In the genomic region with DNA sequence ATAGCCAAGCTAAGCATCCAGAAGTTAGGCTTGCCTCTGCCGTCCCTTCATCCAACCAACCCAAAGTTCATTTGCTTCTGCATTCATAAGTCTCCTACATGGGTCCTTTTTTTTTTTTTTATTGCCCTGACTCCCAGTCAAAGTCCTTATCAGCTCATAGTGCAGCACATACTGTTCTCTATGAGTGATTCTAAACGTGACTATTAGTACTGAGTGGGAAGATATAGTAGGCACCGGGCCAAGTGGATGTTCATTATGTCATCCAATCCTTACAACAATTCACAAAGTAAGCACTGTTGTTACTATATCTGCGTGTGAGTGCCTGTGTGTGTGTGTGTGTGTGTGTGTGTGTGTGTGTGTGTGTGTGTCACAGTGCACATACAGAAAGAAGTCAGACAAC, we compare ENCODE assay signal across 13 mouse cellular contexts. TPM values are rescaled to one million over a fixed set of nuclear protein-coding genes. Genes with fewer than 3 reads are reported as not detected.
DNase-seq lines count a peak whose midpoint lies in the region; ATAC-seq and TF ChIP-seq lines count a peak whose summit lies in the region.
"Had no signal": no experiment of that assay in that cellular context is flagged by ENCODE, and none has a peak within 500 bp of the region (broad histone marks: within the 10 kb centered on the region; RNA-seq: fewer than 3 reads in every experiment).

No protein-coding gene starts in this region.

- H3K4me2 ChIP-seq in forebrain, postnatal 0 days (ENCODE audit: low read depth): no peak overlapping the region
- H3K4me2 ChIP-seq in midbrain, postnatal 0 days (ENCODE audit: low read depth, low read length, poor library complexity, severe bottlenecking): no peak overlapping the region
- no peak overlapping the region for H3K4me2 ChIP-seq in intestine, postnatal 0 days (replicated peaks; ENCODE audit: low read depth)
- H3K4me2 ChIP-seq: embryonic facial prominence, embryonic 13.5 days; limb, embryonic 13.5 days had no signal

- no peaks in the 10 kb centered on the region for H3K36me3 ChIP-seq in forebrain, embryonic 10.5 days (replicated peaks)
- no peaks in the 10 kb centered on the region for H3K36me3 ChIP-seq in forebrain, postnatal 0 days (ENCODE audit: insufficient read depth)
- H3K36me3 ChIP-seq in midbrain, embryonic 10.5 days: no peaks in the 10 kb centered on the region
- no peaks in the 10 kb centered on the region for H3K36me3 ChIP-seq in midbrain, postnatal 0 days (ENCODE audit: insufficient read depth, low read length)
- no peaks in the 10 kb centered on the region for H3K36me3 ChIP-seq in intestine, postnatal 0 days (ENCODE audit: control insufficient read depth, insufficient read depth)
- H3K36me3 ChIP-seq: embryonic facial prominence, embryonic 13.5 days; limb, embryonic 13.5 days had no signal

- WGBS in forebrain, embryonic 10.5 days: 74% methylated on average over 4 of the region's 4 CpGs
- 35% methylated on average over 4 of the region's 4 CpGs for WGBS in forebrain, postnatal 0 days
- WGBS in midbrain, embryonic 10.5 days: 72% methylated on average over 4 of the region's 4 CpGs
- 56% methylated on average over 4 of the region's 4 CpGs for WGBS in midbrain, postnatal 0 days
- 39% methylated on average over 4 of the region's 4 CpGs for WGBS in intestine, postnatal 0 days

- no peaks in the 10 kb centered on the region for H3K9me3 ChIP-seq in forebrain, embryonic 10.5 days
- H3K9me3 ChIP-seq in forebrain, postnatal 0 days (ENCODE audit: low read length): no peaks in the 10 kb centered on the region
- no peaks in the 10 kb centered on the region for H3K9me3 ChIP-seq in midbrain, embryonic 10.5 days (replicated peaks)
- H3K9me3 ChIP-seq in midbrain, postnatal 0 days (ENCODE audit: low read length): no peaks in the 10 kb centered on the region
- no peaks in the 10 kb centered on the region for H3K9me3 ChIP-seq in intestine, postnatal 0 days (ENCODE audit: control insufficient read depth)
- H3K9me3 ChIP-seq: embryonic facial prominence, embryonic 13.5 days; limb, embryonic 13.5 days had no signal

- H3K27me3 ChIP-seq in forebrain, embryonic 10.5 days (ENCODE audit: poor library complexity, severe bottlenecking): no peaks in the 10 kb centered on the region
- no peaks in the 10 kb centered on the region for H3K27me3 ChIP-seq in forebrain, postnatal 0 days (ENCODE audit: insufficient read depth, low read length)
- H3K27me3 ChIP-seq in midbrain, embryonic 10.5 days (ENCODE audit: low read depth, poor library complexity, severe bottlenecking): no peaks in the 10 kb centered on the region
- no peaks in the 10 kb centered on the region for H3K27me3 ChIP-seq in midbrain, postnatal 0 days (ENCODE audit: insufficient read depth, low read length)
- H3K27me3 ChIP-seq in intestine, postnatal 0 days (replicated peaks; ENCODE audit: control insufficient read depth, insufficient read depth, low read length): no peaks in the 10 kb centered on the region
- H3K27me3 ChIP-seq: embryonic facial prominence, embryonic 13.5 days; limb, embryonic 13.5 days had no signal

- DNase-seq in forebrain, embryonic 10.5 days (ENCODE audit: extremely low spot score, low spot score): no peak
- DNase-seq in forebrain, postnatal 0 days: no peak
- no peak for DNase-seq in midbrain, embryonic 10.5 days (ENCODE audit: low spot score)
- DNase-seq in midbrain, postnatal 0 days (ENCODE audit: low spot score): no peak
- peak; percentile 55 for DNase-seq in testis, postnatal 10 days (ENCODE audit: low spot score)
- DNase-seq in thymus, adult 18-20 months: no peak
- DNase-seq in thymus, postnatal 4 days: no peak
- DNase-seq: adrenal gland, postnatal 10 days; cerebellum, adult 18-20 months; gastrocnemius, postnatal 36 days had no signal

- no peak overlapping the region for H3K9ac ChIP-seq in forebrain, postnatal 0 days
- H3K9ac ChIP-seq in midbrain, postnatal 0 days (replicated peaks; ENCODE audit: low read length, poor library complexity, severe bottlenecking): no peak overlapping the region
- no peak overlapping the region for H3K9ac ChIP-seq in intestine, postnatal 0 days (ENCODE audit: low read depth, low read length)
- H3K9ac ChIP-seq: embryonic facial prominence, embryonic 13.5 days; limb, embryonic 13.5 days had no signal

- peak overlapping the region; percentile 85 for H3K27ac ChIP-seq in forebrain, embryonic 10.5 days
- no peak overlapping the region for H3K27ac ChIP-seq in forebrain, postnatal 0 days (ENCODE audit: low read depth, low read length)
- H3K27ac ChIP-seq in midbrain, embryonic 10.5 days (replicated peaks): peak overlapping the region; percentile 88
- H3K27ac ChIP-seq in midbrain, postnatal 0 days (ENCODE audit: low read depth, low read length): no peak overlapping the region
- peak overlapping the region; percentile 86 for H3K27ac ChIP-seq in intestine, postnatal 0 days (ENCODE audit: low read depth, low read length)
- H3K27ac ChIP-seq: limb, embryonic 13.5 days had no signal

- peaks cover 35% of the 10 kb centered on the region for H3K4me1 ChIP-seq in forebrain, embryonic 10.5 days
- H3K4me1 ChIP-seq in forebrain, postnatal 0 days (ENCODE audit: insufficient read depth): 0 out of 2 replicates have a peak, but pooled peaks cover 3% of the 10 kb centered on the region
- peaks cover 34% of the 10 kb centered on the region for H3K4me1 ChIP-seq in midbrain, embryonic 10.5 days
- no peaks in the 10 kb centered on the region for H3K4me1 ChIP-seq in midbrain, postnatal 0 days (ENCODE audit: insufficient read depth, low read length)
- H3K4me1 ChIP-seq in intestine, postnatal 0 days (replicated peaks; ENCODE audit: control insufficient read depth, insufficient read depth, low read length): no peaks in the 10 kb centered on the region
- H3K4me1 ChIP-seq: embryonic facial prominence, embryonic 13.5 days; limb, embryonic 13.5 days had no signal

- no peak for ATAC-seq in forebrain, postnatal 0 days
- ATAC-seq in midbrain, postnatal 0 days (ENCODE audit: low FRiP score): no peak
- peak; percentile 92 for ATAC-seq in intestine, postnatal 0 days

- H3K4me3 ChIP-seq in forebrain, embryonic 10.5 days: peak overlapping the region; percentile 16; the same call in 1 of the 2 replicates
- H3K4me3 ChIP-seq in forebrain, postnatal 0 days (ENCODE audit: low read depth, low read length): no peak overlapping the region
- H3K4me3 ChIP-seq in midbrain, embryonic 10.5 days: peak overlapping the region; percentile 32
- H3K4me3 ChIP-seq in midbrain, postnatal 0 days (ENCODE audit: low read depth, low read length): no peak overlapping the region
- no peak overlapping the region for H3K4me3 ChIP-seq in intestine, postnatal 0 days (ENCODE audit: low read depth, low read length)
- H3K4me3 ChIP-seq: embryonic facial prominence, embryonic 13.5 days; limb, embryonic 13.5 days had no signal

- no peak for TF ChIP-seq CTCF in forebrain, postnatal 0 days (IDR thresholded peaks at IDR 0.05; ENCODE audit: low read depth)
- no peak for TF ChIP-seq CTCF in midbrain, postnatal 0 days (IDR thresholded peaks at IDR 0.05)
- TF ChIP-seq CTCF in intestine, postnatal 0 days (IDR thresholded peaks at IDR 0.05; ENCODE audit: low read depth): no peak

RNA-seq across cellular contexts. Expression of a gene that starts 19.4 kb away (rescaled TPM):
- 1.1 and 1.8 TPM in 2 replicates for polyA plus RNA-seq in forebrain, embryonic 10.5 days (2016; fragmentation: Nextera tagmentation; extraction: Ambion mirVana)
- total RNA-seq in forebrain, postnatal 0 days (2014; rRNA removed): 0.33 TPM in 1 of 2 replicates, not detected in the other
- 0.13 and 0.54 TPM in 2 replicates for polyA plus RNA-seq in forebrain, postnatal 0 days (2015; fragmentation: Nextera tagmentation; extraction: Ambion mirVana)
- polyA plus RNA-seq in midbrain, embryonic 10.5 days (2016; fragmentation: Nextera tagmentation; extraction: Ambion mirVana): 0.99 and 1.6 TPM in 2 replicates
- total RNA-seq in midbrain, postnatal 0 days (2014; rRNA removed): 0.42 and 0.44 TPM in 2 replicates
- polyA plus RNA-seq in midbrain, postnatal 0 days (2015; fragmentation: Nextera tagmentation; extraction: Ambion mirVana): 0.25 and 0.73 TPM in 2 replicates
- 12.8 and 13.7 TPM in 2 replicates for polyA plus RNA-seq in intestine, postnatal 0 days (2015; fragmentation: Nextera tagmentation; extraction: Ambion mirVana)

RNA-seq across cellular contexts. Expression of a gene that starts 32.6 kb away (rescaled TPM):
- 867 and 903 TPM in 2 replicates for polyA plus RNA-seq in forebrain, embryonic 10.5 days (2016; fragmentation: Nextera tagmentation; extraction: Ambion mirVana)
- 333 and 351 TPM in 2 replicates for total RNA-seq in forebrain, postnatal 0 days (2014; rRNA removed)
- 466 and 495 TPM in 2 replicates for polyA plus RNA-seq in forebrain, postnatal 0 days (2015; fragmentation: Nextera tagmentation; extraction: Ambion mirVana)
- 854 and 880 TPM in 2 replicates for polyA plus RNA-seq in midbrain, embryonic 10.5 days (2016; fragmentation: Nextera tagmentation; extraction: Ambion mirVana)
- 346 and 392 TPM in 2 replicates for total RNA-seq in midbrain, postnatal 0 days (2014; rRNA removed)
- polyA plus RNA-seq in midbrain, postnatal 0 days (2015; fragmentation: Nextera tagmentation; extraction: Ambion mirVana): 483 and 520 TPM in 2 replicates
- 1,696 and 1,837 TPM in 2 replicates for polyA plus RNA-seq in intestine, postnatal 0 days (2015; fragmentation: Nextera tagmentation; extraction: Ambion mirVana)

Comparison
In these comparisons a context has a peak if more than half of its experiments do, and no peak if none do; other contexts are left out.
1. H3K27ac ChIP-seq: peak in forebrain, embryonic 10.5 days (single experiment), midbrain, embryonic 10.5 days (single experiment) and intestine, postnatal 0 days (single experiment); none in forebrain, postnatal 0 days (single experiment) and midbrain, postnatal 0 days (single experiment).
2. H3K4me3 ChIP-seq: peak in forebrain, embryonic 10.5 days (single experiment) and midbrain, embryonic 10.5 days (single experiment); none in forebrain, postnatal 0 days (single experiment), midbrain, postnatal 0 days (single experiment) and intestine, postnatal 0 days (single experiment).